In genomic region chr6:149188041-149188924, GRCm38 (mm10) we compare ENCODE assay signal across 1 mouse cellular context.
TF ChIP-seq lines count a peak whose summit lies in the region.

Gene Amn1 (minus strand): TSS chr6:149188712.

TF ChIP-seq in MEL, 35 proteins besides CTCF, POLR2A, EP300 and RAD21 (continued from another document):
- TF ChIP-seq NELFE (IDR thresholded peaks at IDR 0.05; ENCODE audit: low read depth, low read length) (peak; percentile 90), POLR2AphosphoS5 (IDR thresholded peaks at IDR 0.05; ENCODE audit: borderline replicate concordance, low read depth, low read length) (no peak; the same call in 1 of the 2 replicates), UBTF (IDR thresholded peaks at IDR 0.05; ENCODE audit: borderline replicate concordance, insufficient read depth, low read depth, low read length) (no peak), SMC3 (IDR thresholded peaks at IDR 0.05; ENCODE audit: low read depth, low read length) (no peak)
TF ChIP-seq in MEL: peak in this region for 15.
